Mouse (Mus musculus): ENCODE data around the gene Gm4881. TPM values are rescaled to one million over a fixed set of nuclear protein-coding genes. Genes with fewer than 3 reads are reported as not detected.

The Gm4881 gene
- total RNA-seq (2015) = not detected in 2 replicates
- not detected in 2 replicates for total RNA-seq (2017)

- ATAC-seq (replicated peaks; ENCODE audit: poor library complexity) = no peak
Observed at GRCm38 (mm10) chr7:24944257-24944950, at the start of gene Gm4881. Gm4881 (minus strand) TSS chr7:24944494.

DNA sequence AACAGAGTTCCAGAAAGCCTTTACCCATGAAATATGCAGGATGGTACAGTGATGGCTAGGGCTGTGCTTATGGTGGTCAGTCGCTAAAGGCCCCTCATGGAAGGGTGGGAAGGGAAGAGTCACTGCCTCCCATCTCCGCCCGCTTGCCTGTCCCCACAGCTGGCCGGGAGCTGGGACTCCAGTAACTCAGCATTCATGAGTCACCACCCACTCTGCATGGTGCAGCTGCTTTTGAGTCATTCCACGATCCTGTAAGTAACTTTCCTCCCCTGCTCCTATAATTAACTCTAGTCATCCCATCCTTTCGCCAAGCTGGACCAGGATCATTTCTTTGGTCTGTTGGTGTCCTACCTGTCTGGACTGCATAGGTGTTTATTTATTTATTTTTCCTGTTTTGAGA, 48.8 kb upstream of the Gm4881 start:
- no peak for ATAC-seq (replicated peaks; ENCODE audit: poor library complexity)

GRCm38 (mm10) chr7:24990478-24990877, 46.2 kb upstream of the Gm4881 start:
- ATAC-seq (replicated peaks; ENCODE audit: poor library complexity) = no peak

- ATAC-seq (replicated peaks; ENCODE audit: poor library complexity) = no peak
Observed at GRCm38 (mm10) chr7:24987941-24988340, 43.6 kb upstream of the Gm4881 start.

DNA sequence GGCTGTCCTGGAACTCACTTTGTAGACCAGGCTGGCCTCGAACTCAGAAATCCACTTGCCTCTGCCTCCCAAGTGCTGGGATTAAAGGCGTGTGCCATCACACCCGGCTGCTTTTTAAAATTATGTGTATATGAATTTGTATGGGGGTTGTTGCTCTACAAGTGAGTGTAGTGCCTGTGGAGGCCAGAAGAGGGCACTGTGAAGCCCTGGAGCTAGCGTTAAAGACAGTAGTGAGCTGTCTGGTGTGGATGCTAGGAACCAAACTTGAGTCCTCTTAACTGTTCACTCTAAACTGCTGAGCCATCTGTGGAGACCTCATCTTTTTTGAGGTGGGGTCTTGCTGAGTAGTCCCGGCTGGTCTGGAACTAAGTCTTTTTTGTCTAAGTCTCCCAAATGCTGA, 41.5 kb upstream of the Gm4881 start:
- 0 out of 2 replicates have a peak, but pooled peaks have one; percentile 48 for ATAC-seq (replicated peaks; ENCODE audit: poor library complexity)

GRCm38 (mm10) chr7:24984307-24984706, 40.0 kb upstream of the Gm4881 start:
- ATAC-seq (replicated peaks; ENCODE audit: poor library complexity) = no peak

DNA sequence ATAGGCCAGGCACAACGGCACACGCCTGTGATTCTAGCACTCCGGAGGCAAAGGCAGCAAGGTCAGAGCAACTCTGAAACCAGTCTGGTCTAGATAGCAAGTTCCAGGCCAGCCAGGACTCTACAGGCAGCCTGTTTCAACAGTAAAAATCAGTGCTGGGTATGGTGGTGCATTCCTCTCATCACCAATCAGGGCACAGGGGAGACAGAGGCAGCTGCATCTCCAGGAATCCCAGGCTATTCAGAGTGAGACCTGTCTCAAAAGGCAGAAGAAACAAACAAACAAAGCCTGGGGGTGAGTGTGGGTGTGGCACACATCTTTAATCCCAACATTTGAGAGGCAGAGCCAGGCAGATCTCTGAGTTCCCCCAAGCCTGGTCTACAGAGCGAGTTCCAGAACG, 39.1 kb upstream of the Gm4881 start:
- ATAC-seq (replicated peaks; ENCODE audit: poor library complexity) = no peak

GRCm38 (mm10) chr7:24980439-24980838, 36.1 kb upstream of the Gm4881 start:
- ATAC-seq (replicated peaks; ENCODE audit: poor library complexity) = no peak

DNA sequence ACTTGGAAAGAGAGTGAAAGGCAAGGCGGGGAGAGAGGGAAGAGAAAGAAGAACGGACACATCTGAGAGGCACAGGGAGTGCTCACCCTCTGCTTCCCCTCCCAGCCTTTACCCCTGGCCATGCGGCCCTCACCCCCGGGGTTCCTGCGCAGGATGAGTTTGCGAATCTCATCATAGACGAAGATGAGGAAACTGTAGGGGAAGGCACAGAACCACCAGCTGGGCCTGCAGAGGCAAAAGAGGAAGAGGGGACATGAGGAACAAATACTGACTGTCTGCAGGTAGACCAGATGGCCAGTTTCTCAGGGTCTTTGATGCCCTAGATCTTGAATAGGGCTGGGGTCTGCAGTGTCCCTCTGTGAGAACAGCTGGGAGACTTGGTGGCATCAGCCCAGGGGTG, 34.5 kb upstream of the Gm4881 start:
- ATAC-seq (replicated peaks; ENCODE audit: poor library complexity) = peak; percentile 85

GRCm38 (mm10) chr7:24974893-24975595, 30.8 kb upstream of the Gm4881 start:
- peak; percentile 36 for ATAC-seq (replicated peaks; ENCODE audit: poor library complexity)

DNA sequence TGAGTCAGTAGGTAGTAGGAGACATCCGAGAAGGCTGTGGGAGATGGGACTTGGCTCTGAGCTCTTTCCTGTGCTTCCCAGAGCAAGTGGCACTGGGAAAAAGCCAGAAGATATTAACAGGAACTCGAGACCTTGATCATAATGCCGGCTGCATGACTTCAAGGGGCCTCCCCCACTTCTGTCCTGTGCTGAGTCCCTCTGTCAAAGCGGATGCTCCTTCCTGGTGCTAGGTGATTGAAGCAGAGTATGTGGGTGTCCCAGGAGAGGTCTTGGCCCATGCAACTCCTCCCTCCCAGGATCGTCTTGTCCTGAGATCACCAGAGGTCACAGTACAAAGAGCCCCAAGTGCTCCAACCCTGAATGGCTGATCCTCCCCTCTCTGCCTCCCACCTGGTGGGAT, 29.6 kb upstream of the Gm4881 start:
- no peak for ATAC-seq (replicated peaks; ENCODE audit: poor library complexity)

- ATAC-seq (replicated peaks; ENCODE audit: poor library complexity) = no peak
Observed at GRCm38 (mm10) chr7:24973208-24973607, 28.9 kb upstream of the Gm4881 start.

DNA sequence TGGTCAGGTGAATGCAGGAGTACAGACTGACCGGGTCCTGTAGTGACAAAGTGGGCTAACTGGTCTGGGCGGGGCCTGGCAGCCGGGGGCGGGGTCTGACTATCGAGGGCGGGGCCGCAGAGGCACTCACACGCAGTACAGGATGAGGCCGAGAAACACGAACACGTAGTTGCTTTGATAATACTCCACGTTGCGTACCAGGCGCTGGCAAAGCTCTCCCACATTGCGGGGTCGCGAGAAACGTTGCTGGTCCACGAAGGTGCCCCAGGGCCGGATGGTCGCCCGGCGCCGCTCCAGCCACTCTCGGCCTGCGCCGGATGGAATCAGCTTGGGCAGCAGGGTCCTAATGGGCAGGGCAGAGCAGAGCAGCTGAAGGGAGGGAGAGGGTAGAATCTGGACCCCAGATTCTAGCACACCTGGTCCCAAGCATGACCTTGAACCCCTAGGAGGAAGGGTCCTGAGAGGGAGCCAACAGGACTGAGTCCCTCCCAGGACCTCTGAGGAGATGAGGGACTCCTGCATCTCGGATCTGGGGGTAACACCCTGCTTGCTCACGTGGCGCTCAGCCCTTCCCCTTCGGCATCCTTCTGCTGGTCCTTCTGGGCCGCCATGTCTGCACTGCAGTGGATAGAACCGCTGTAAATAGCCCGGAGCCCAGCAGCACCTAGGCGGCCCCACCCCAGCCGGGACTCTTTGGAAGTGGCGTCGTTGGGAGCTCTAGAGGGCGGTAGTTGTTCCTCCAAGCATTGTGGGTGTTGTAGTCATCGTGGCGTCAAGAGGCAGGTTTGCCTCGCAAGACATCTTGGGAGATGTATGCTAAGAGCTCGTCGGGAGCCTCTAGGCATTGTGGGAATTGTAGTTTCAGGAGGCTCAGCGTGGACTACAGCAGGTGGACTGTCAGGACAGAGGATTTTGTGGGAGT, 27.9 kb upstream of the Gm4881 start, which contains the start of gene Rabac1:
Rabac1 (minus strand) TSS at position 783 of the 922 bp plus-strand sequence.
- ATAC-seq (replicated peaks; ENCODE audit: poor library complexity) = peak; percentile 88

GRCm38 (mm10) chr7:24971261-24971971, 27.1 kb upstream of the Gm4881 start:
- peak; percentile 38 for ATAC-seq (replicated peaks; ENCODE audit: poor library complexity)

DNA sequence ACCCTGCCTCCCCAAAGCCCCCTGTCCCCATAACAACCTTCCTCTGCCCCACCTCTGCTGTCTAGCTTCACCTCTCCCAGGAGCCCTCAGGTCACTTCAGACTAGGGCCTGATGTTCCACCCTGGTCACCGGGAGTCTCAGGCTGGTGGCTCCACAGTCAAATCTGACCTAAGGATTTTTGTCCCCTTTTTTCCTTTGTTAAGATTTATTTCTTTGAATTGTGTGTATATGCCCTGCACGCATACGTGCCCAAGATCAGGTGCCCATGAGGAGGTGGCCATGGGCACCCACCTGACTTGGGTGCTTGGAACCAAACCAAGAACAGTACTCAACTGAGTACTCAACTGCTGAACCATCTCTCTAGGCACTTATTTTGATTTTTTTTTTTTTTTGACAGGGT, 26.0 kb upstream of the Gm4881 start:
- ATAC-seq (replicated peaks; ENCODE audit: poor library complexity) = no peak

DNA sequence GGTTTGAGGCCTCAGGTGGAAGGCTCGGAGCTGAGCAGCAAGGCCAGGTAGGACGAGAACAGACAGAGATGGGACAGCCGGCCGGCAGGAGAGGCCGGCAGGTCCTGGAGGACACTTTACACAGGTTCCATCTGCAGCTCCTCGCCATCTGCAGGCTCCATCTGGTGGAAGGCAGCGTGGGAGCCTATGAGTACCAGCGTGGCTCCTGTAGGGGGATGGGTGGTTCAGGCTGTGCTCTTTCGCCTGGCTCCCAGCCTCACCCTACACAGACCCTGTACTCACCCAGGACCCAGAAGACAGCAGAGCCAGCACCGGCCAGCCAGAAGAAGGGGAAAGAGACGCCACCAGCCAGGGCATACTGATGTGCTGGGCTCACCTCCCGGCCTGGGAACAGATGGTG, 25.5 kb upstream of the Gm4881 start:
- ATAC-seq (replicated peaks; ENCODE audit: poor library complexity) = no peak

- no peak for ATAC-seq (replicated peaks; ENCODE audit: poor library complexity)
Observed at GRCm38 (mm10) chr7:24968463-24968862, 24.2 kb upstream of the Gm4881 start.

DNA sequence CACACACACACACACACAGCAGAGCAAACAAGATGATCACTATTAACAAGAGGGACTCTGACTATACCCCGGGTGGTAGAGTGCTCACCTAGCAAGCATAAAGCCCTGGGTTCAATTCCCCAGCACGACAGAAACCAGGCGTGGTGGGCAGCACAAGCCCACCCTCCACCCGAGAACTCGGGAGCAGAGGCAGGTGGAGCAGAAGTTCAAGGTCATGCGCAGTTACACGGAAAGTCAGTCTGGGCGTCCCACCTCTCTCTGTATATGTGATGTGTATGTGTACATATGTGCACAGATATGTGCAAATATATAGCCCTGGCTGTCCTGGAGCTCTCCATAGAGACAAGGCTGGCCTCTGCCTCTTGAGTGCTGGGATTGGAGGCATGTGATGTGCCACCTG, 23.7 kb upstream of the Gm4881 start:
- no peak for ATAC-seq (replicated peaks; ENCODE audit: poor library complexity)

GRCm38 (mm10) chr7:24964897-24965535, 20.7 kb upstream of the Gm4881 start:
- ATAC-seq (replicated peaks; ENCODE audit: poor library complexity) = peak; percentile 88

DNA sequence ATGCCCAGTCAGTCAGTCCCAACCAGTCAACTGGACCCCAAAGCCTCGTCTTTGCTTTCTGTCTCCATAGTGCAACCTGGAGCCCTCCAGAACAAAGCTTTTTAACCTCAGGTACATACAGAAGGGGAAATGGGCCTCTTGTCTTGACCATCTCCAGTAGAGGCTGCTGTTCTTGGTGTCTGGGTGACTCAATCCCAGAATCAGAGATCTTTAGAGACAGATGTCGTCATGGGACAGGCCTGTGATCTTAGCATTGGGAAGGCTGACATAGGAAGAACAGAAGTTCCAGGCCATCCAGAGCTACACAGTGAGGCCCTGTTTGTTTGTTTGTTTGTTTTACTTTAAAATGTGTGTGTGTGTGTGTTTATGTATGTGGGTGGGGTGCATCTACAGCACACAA, 20.0 kb upstream of the Gm4881 start:
- no peak for ATAC-seq (replicated peaks; ENCODE audit: poor library complexity)

Measured in megakaryocyte progenitor cell, adult 5-6 weeks (primary cell).